Mouse (Mus musculus) urinary bladder, postnatal 36 days (tissue): ENCODE results near the gene Plekha8.

Source experiments
- DNase-seq, 2 experiments: peaks; one replicate each; pipeline ENCODE4 v3.0.0; 2022; ENCODE audit warnings: low spot score in 2 of 2, mixed read lengths in 1 of 2

Plekha8 gene

DNA sequence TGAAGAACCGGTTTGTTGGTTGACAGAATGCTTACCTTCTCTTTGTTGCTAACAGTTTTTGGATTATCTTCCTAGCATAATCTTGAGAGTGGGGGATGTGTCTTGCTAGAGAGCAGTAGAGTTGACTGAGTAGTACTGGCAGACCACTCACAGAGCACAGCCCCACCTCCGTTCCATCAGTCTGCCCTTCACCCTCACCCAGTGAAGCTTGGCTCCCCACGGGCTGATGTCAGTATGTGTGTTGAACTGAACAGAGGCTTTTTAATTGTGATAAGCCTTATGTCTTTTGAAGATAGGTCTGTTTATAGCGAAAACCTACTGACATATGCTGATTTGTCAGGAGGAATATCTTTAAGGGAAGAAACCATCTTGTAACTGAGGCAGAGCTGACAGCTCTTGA, 48.3 kb downstream of the Plekha8 start:
- DNase-seq = no peak

DNA sequence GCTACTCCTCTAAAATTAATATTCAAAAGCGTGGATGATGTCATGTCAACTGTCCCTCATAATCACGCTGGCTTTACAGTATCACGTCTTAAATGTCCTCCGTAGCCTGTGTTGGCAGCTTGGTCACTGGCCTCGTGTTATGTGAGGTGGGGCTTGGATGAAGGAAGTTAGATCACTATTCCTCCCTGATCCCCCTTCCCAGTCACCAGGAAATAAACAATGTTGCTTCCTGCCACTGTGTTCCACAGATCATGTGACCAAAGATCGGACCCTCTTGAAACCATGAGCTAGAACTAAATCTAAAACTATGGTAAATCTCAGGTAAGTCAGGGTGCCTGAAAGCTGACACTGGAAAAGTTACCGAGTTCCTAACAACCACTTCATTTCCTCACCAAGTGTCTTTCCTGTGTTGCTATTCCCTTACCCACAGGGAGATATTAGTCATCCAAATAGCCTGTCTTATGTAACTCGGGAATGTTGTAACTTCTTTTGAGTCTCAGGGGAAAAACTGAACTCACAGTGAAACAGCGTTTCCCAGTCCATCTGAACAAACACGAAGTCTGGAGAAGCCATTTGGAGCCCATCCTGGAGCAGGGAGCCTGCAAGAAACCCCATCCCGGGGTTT, 60.7 kb downstream of the Plekha8 start:
- DNase-seq = peak in 1 of 2 experiments; percentile 9

DNA sequence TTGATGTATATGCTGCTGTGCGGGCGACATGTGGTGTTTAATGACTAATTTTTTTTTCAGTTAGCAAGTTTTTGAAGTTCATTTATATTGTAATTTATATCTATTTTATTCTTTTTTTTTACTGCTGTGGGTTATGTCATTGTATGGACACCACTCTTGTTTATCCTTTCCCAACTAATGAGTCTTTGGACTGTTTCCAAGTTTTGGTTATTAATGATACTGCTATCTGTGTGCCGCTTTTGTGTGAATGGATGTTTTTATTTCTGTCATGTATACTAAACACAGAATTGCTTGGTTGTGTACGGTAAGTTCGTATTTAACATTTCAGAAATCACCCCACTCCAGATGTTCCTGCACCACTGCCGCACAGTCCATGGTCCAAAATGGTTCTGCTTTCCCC, 63.0 kb downstream of the Plekha8 start:
- DNase-seq = no peak

DNA sequence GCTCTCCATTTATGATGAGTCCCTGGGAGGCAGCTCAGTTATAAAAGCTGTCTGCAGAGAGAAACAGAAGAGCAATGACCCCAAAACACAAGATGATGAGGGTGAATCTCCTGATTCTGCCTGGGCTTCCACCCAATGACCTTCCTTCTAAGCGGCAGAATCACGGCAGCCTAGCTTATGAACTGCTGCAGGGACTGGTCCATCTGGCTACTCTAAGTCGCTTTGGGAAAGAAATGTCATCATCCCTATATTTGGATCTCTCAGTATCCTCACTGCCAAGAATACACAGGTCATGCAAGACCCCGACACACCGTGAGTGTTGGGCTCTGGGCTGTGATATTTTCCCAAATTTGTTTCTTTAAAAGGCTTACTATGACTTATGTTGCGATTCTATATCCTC, 75.0 kb downstream of the Plekha8 start:
- DNase-seq = no peak

DNA sequence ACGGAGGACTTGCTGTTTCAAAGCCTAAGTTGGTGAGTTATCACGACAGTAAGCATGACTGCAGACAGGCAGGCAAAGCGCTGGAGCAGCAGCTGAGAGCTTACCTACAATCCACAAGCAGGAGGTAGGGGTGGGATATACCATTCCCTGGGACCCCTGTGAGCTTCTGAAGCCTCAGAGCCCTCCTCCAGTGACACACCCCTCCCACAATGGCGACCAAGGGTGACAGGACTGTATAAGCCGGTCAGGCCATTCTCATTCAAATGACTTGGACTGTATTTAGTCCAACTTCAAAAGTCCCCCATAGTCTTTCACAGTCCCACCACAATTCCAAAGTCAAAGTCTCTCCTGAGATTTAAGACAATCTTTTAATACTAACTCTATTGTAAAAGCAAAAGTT, 78.0 kb downstream of the Plekha8 start:
- no peak for DNase-seq

DNA sequence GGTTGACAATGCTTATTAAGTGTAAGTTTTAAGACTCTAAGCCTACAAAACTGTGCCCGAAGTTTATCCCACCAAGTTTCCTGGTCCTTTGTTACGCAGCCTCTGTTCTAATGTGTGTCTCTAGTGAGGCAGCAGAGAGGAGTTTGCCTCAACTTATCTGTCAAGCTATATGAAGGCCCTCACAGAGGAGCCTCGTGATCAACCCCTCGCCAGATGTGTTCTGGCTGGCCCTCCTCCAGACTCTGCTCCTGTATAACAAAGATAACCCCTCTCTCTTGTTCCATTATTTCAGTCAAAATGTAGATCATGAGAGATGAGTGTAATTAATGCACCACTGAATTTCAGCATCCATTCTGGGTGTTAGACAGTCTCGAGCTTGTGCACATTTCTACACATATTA, 84.8 kb downstream of the Plekha8 start:
- DNase-seq = no peak

DNA sequence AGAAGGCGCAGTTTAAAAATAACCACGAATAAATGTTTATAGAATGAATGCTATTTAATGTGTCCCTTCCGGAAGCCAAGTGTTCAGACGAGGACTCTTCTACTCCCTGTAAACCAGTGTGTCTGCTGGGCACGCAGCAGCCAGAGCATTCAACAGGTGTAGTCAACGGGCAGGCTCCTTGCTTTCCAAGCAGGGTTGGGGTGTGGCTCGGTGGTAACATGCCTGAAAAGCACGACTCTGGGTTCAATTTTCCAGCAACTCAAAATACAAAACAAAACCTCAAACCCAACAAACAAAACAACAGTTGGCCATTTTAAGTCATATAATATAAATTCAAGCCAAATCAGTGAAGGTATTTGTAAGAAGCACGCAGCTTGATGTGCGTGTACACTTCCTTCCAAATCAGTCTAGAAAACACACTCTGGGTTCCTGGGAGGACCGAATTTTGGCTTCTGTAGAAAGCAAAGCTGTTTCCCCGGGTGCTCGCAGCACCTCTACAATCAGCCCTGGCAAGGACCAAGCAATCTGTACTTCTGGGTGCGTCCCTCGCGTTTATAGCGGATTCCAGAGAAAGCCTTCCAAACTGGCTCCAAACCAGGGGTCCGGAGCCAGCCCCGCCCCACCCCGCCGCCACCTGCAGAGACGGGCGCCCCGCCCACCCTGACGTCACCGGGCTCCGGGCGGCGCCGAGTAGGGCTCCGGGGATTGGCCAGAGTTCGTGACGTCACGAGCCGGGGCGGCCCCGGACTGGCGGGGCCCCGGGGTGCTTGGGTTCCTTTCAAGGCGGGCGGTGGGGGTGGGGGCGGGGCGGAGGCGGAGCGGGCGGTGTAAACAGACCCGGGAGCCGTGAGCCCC, 86.2 kb downstream of the Plekha8 start, which contains the start of gene Mturn:
Mturn (plus strand) TSS at position 734 of the 855 bp plus-strand sequence.
- peak; percentile 98 to 99 for DNase-seq

DNA sequence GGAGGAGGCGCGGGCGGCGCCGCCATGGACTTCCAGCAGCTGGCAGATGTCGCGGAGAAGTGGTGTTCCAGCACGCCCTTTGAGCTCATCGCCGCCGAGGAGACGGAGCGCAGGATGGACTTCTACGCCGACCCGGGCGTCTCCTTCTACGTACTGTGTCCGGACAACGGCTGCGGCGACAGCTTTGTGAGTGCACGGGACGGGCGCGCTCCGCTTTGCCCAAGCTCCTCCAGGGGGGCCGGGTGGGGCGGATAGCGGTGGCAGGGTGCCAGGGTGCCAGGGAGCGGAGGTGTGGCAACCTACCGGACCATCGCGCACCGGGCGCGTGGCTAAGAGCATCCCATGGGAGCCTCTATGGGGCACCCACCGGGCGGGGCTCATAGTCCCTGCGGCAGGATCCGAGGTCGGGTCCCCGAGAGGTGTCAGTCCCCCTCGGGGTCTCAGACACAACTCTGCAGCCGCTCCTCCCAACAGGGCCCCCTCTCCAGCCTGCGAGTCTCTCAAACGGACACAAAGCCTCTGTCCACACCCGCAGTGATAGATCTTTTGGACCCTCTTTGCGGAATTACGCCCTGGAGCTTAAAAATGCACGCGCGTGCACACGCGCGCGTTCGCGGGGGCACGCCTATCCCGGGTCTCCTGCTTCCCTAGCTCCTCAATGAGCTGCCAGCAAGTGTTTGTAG, 87.0 kb downstream of the Plekha8 start:
- DNase-seq = no peak

DNA sequence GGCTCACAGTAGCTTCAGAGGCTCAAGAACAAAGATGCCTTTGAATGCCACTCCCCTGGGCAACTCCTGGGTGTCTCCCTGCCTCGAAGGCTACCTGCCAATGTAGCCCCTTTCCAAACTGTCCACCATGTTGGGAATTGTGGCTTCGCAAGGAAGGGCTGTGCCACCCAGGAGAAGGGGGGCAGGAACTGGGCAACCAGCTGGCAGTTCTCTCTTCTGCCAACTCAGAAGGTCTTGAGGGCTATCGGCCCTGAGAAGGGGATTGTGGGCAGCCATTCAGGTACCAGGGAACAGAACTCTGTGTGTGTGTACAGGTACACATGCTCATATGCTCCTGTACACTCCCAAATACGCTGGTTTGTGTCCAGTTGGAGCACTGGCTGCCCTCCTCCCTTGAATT, 89.2 kb downstream of the Plekha8 start:
- DNase-seq = no peak

DNA sequence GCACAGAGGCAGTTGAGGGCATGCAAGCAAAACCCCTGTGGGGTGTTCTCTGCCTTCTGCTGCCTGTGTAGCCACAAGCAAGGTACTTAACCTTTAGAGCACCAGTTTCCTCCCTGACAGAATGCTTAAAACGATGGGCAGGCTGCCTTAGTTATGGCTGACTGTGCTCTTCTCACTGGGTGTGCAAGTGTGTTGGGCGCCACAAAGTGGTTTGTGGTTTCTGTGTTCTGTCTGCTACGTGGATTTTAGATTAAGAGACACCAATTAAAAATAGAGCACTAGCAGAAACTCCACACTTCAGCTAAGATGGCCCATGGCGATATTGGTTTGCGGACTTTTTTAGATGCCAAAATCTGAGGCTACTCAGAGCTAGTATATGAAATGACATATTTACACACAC, 90.2 kb downstream of the Plekha8 start:
- no peak for DNase-seq

DNA sequence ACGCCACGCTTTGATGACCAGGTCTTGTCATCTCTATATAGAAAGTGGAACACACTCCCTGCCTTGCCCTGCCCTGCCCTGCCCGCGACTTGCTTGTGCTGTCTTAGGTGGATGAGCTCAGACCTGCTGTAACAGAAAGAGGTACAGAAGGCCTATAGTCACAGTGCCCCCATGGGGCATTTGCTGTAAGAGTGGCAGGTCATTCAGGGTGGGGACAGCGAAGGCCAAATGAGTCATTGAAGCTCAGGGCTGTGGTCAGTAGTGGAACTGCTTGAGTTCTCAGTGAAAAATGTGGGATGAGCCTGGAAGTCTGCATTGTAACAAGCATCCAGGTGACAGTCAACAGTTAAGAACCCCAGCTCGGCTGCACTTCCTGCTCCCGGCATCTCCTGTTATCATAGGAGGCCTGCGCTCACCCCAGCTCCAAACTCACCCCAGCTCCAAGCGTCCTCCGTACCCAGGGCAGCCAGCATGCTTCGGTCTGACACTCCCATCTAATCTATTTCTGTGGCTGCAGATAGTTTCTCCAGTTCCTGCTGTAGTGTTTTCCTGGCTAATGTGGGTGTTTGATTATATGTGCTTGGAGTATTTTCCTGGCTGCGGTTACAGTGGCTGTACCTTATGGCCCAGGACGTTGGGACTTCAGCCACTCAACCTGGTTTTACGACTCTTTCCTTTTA, 90.9 kb downstream of the Plekha8 start:
- DNase-seq = no peak

DNA sequence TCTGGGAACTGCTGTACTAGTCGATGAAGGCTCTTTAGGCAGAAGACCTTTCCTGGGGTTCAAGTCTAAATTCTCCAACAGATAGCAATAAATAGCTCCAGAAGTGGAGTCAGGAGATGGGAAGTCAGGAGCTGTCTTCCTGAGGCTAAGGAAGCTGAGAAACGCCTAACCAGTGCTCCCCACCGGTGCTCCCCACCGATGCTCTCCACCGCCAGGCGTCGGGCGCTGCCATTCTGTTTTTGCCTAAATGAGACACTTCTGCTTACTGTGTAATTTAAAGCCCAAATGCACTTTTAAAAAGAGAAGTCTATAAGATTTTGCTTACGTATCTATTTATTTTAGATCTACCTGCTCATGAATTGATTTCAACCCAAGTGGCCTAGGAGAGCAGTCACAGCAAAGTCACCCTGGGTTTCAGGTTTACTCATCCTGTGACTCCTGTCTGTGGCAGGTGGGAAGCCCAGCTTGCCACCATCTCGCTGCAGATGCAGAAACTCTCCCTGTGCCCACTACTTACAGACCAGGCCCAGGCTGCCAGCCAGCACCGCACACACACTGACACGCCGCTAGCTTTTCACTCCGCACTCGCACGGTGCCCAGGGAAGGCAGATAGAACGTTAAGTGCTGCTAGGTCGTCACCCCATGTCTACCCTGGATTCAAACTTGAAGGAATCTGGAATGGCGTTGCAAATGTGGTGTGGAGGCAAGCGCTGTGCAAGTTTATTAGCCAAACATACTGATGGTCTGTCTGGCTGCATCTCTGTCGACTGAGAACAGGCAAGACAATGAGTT, 92.2 kb downstream of the Plekha8 start:
- no peak for DNase-seq

DNA sequence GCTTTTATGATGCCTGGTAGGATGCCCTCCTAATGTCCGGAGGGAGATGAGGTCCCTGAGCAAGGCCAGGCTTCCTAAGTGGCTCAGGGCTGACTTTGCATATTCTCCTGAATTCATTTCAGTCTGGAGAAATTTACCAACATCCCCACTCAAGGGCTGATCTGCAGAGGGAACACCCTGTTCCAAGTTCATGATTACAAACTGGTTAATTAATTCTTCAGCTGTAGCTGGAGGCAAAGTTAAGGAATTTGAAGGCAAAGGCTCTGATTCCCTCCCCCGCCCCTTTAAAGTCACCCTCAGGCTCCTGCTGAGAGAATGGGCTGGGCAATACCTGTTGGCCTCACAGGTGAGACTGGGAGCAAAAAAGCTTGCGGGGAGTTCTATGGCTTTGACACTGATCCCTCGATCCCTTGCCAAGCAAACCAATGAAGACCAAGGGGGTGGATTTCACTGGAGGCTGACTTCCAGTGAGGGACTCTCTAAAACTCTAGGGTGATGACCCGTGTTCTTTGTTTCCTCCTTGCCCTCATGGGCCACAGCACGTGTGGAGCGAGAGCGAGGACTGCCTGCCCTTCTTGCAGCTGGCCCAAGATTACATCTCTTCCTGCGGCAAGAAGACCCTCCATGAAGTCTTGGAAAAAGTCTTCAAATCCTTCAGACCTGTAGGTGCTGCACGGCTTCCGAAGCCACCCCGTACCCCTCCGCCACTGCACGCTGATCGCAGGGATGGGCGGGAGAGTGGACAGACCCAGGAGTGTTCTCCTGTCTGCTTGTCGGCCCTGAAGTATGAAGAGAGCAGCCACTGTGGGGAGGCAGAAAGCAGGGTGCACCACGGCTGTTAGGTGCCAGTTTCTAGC, 93.8 kb downstream of the Plekha8 start:
- no peak for DNase-seq

DNA sequence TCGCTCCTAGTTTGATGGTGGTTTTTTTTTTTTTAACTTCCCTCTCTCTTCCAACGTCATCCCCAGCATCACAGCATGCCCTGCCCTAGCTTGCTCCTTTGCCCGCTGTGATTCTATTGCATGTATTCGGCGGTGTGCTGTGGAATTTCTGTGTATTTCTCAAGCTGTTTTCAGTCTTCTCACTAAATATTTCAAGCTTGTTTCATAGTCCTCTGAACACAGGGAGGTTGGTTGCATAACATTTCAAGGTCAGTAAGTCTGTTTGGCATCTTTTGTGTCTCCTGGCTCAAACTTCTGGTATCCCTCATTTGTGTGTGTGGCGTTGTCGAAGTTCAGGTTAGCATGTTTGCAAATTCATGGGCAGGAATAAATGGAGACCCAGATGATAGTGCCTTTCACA, 94.8 kb downstream of the Plekha8 start:
- no peak for DNase-seq

DNA sequence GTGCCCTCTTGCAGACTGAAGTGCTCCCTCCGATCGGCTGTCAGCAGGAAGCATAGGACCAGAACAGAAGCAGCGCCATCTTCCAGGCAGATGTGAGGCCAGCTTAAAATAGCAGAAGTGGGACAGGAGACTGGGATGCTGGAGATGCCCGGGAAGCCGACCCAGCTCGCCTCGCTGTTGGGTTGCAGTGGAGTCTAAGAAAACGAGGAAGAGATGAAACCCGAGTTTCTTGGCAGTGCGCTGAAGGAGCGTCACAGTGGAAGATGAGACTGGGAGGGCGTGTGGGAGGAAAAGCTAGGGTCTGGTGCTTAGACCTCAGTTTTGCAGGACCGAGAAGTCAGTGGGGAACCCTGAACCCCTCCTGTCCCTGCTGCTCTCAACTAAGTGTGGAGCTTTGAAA, 95.9 kb downstream of the Plekha8 start:
- no peak for DNase-seq

DNA sequence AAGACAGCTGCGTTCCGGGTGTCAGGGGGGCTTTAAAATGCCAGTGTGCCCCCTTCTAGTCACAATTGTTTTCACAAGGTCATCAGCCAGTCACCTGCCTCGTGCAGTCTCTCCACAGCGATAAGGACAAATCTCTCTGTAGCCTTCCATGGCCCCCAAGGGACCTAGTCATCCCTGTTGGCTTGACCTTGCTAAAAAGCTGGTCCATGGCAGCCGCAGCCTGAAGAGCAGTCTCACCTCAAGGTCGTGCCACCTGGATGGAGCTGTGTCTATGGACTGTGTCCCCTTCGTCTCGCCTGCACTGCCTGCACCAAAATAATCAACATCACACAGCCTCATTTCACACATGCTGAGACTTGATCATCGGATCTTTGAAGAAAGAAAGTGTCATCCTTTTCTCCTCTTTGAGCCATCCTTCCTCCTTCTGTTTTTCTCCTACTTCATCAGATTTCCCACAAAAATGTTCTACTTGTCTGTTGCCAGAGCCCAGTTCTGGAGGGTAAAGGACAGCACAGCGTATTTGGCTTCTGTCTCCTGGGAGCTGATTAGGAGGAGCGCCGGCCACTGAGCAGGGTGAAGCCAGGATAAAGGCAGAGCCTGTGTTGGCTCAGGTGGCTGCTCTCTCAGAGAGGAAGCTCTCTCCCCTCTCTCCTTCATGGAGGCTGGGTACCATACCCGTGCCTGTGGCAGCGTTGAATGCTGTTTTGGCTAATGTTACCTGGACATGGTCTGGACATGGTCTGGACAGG, 96.6 kb downstream of the Plekha8 start:
- DNase-seq = no peak

DNA sequence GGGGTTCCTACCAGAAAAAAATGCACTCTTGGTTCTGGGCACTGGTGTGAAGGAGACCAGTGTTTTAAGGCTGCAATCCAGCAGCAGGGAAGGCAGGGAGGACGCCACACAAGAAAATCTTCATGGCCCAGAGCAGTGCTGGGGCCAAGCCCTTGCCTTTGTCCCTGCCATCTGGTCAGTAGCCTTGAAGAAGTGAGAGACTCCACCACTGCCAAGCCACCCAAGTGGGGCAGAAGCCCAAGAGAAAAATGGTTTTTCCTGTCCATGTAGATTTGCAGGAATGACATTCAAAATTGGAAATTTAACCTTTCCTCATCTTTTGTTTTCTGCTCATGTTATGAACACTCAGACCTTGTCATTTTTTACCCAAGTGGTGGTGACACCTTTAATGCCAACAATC, 97.3 kb downstream of the Plekha8 start:
- no peak for DNase-seq

DNA sequence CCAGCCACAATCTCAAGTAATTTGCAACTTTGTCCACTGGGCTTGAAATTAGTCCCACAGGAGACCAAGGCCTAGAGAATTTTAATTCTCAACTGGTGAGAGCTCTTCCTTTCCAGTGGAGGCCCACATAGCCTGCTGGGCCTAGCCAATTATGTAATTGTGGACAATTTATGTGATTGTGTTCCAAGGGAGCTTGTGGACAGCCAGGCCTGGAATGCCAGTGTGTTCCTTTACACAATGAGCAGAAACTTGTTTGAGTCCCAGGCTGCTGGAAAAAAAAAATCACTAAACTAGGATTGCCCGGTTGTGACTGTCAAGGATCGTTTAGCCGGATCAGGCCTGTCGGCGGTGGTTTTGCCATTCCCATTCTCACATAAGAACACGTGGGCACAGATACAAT, 98.4 kb downstream of the Plekha8 start:
- DNase-seq = no peak
